Mouse (Mus musculus) embryonic facial prominence, embryonic 15.5 days (tissue): Measurements from ENCODE around the gene Crim1. TPM values are rescaled to one million over a fixed set of nuclear protein-coding genes. Genes with fewer than 3 reads are reported as not detected.

Experiments used
- ATAC-seq: fragments of 200-750 bp; cut with Nextera tagmentation; 2 replicates; pipeline ENCODE4 v1.8.0; 2017; ENCODE audit warnings: low read depth, moderate TSS enrichment; ENCODE audit not compliant: insufficient number of reproducible peaks, low FRiP score, low TSS enrichment
- H3K27ac ChIP-seq: fragments of 300-500 bp; sonication (generic); replicated peaks from 2 replicates; pipeline ENCODE4 v1.5.1; 2015; ENCODE audit warnings: mild to moderate bottlenecking, inconsistent platforms
- H3K27me3 ChIP-seq: fragments of 300-500 bp; sonication (generic); 2 replicates; pipeline ENCODE4 v1.6.1; 2015; ENCODE audit warnings: inconsistent platforms
- H3K36me3 ChIP-seq: fragments of 300-500 bp; sonication (generic); 2 replicates; pipeline ENCODE4 v1.6.1; 2015; ENCODE audit warnings: mild to moderate bottlenecking, inconsistent platforms
- H3K4me1 ChIP-seq: fragments of 300-500 bp; sonication (generic); 2 replicates; pipeline ENCODE4 v1.6.1; 2015; ENCODE audit warnings: inconsistent platforms
- H3K4me2 ChIP-seq: fragments of 300-500 bp; sonication (generic); replicated peaks from 2 replicates; pipeline ENCODE4 v1.6.1; 2015; ENCODE audit warnings: mild to moderate bottlenecking, inconsistent platforms
- H3K4me3 ChIP-seq: fragments of 300-500 bp; sonication (generic); replicated peaks from 2 replicates; pipeline ENCODE4 v1.5.1; 2015; ENCODE audit warnings: mild to moderate bottlenecking, inconsistent platforms
- H3K9ac ChIP-seq: fragments of 300-500 bp; sonication (generic); 2 replicates; pipeline ENCODE4 v1.6.1; 2015; ENCODE audit warnings: inconsistent platforms
- H3K9me3 ChIP-seq: fragments of 300-500 bp; sonication (generic); replicated peaks from 2 replicates; pipeline ENCODE4 v1.6.1; 2016; ENCODE audit warnings: inconsistent platforms
- WGBS: fragments of 180-500 bp; shearing (Covaris S2); methylation state at CpG from one replicate; pipeline ENCODE4 v1.1.7; 2015; 5-methylcytosine and 5-hydroxymethylcytosine counted together
- polyA plus RNA-seq: library from polyadenylated mRNA; unstranded; fragments of >200 nt; fragmentation: Nextera tagmentation; extraction: Ambion mirVana; gene quantifications from 2 replicates; pipeline ENCODE4 v1.2.1, GENCODE M21; 2015

The Crim1 gene
- polyA plus RNA-seq, 1 experiment from 2014 or later = 7.2 TPM

- Histone ChIP-seq H3K4me3 (no peak overlapping the region), H3K4me2 (no peak overlapping the region), H3K4me1 (no peaks in the 10 kb centered on the region), H3K27me3 (no peaks in the 10 kb centered on the region), H3K27ac (no peak overlapping the region), H3K36me3 (peaks cover 14% of the 10 kb centered on the region; the same call in 1 of the 2 replicates), H3K9me3 (no peaks in the 10 kb centered on the region), H3K9ac (no peak overlapping the region)
- no peak for ATAC-seq
- WGBS = 72% methylated on average over 8 of the region's 8 CpGs
These were observed 131.4 kb downstream of the Crim1 start for GRCm38 (mm10) chr17:78331438-78331837.

GRCm38 (mm10) chr17:78333275-78333674 is 133.2 kb downstream of the Crim1 start:
- H3K9ac ChIP-seq = no peak overlapping the region
- H3K4me1 ChIP-seq = 0 out of 2 replicates have a peak, but pooled peaks cover 2% of the 10 kb centered on the region
- no peak overlapping the region for H3K4me2 ChIP-seq
- H3K9me3 ChIP-seq = no peaks in the 10 kb centered on the region
- no peak overlapping the region for H3K27ac ChIP-seq
- no peaks in the 10 kb centered on the region for H3K27me3 ChIP-seq
- H3K36me3 ChIP-seq = peaks cover 14% of the 10 kb centered on the region; the same call in 1 of the 2 replicates
- H3K4me3 ChIP-seq = no peak overlapping the region
- no peak for ATAC-seq
- WGBS = 89% methylated on average over 10 of the region's 10 CpGs

GRCm38 (mm10) chr17:78335250-78335649 is 135.2 kb downstream of the Crim1 start:
- 69% methylated on average over 8 of the region's 8 CpGs for WGBS
- 0 out of 2 replicates have a peak, but pooled peaks cover 6% of the 10 kb centered on the region for H3K4me1 ChIP-seq
- H3K36me3 ChIP-seq = peaks cover 14% of the 10 kb centered on the region; the same call in 1 of the 2 replicates
- H3K9ac ChIP-seq = no peak overlapping the region
- H3K4me2 ChIP-seq = no peak overlapping the region
- H3K4me3 ChIP-seq = no peak overlapping the region
- H3K9me3 ChIP-seq = no peaks in the 10 kb centered on the region
- ATAC-seq = no peak
- H3K27ac ChIP-seq = no peak overlapping the region
- H3K27me3 ChIP-seq = no peaks in the 10 kb centered on the region

- H3K36me3 ChIP-seq = peaks cover 12% of the 10 kb centered on the region; the same call in 1 of the 2 replicates
- H3K27me3 ChIP-seq = no peaks in the 10 kb centered on the region
- H3K9ac ChIP-seq = no peak overlapping the region
- no peak for ATAC-seq
- WGBS = 89% methylated on average over 3 of the region's 3 CpGs
- H3K4me2 ChIP-seq = no peak overlapping the region
- H3K4me1 ChIP-seq = 0 out of 2 replicates have a peak, but pooled peaks cover under 1% of the 10 kb centered on the region
- no peak overlapping the region for H3K27ac ChIP-seq
- no peaks in the 10 kb centered on the region for H3K9me3 ChIP-seq
- H3K4me3 ChIP-seq = no peak overlapping the region
These were observed 143.6 kb downstream of the Crim1 start for GRCm38 (mm10) chr17:78343688-78344087.

- WGBS = 92% methylated on average over 17 of the region's 17 CpGs
- Histone ChIP-seq H3K4me2 (no peak overlapping the region), H3K36me3 (peaks cover 25% of the 10 kb centered on the region), H3K4me1 (no peaks in the 10 kb centered on the region), H3K9ac (no peak overlapping the region), H3K4me3 (no peak overlapping the region), H3K27ac (no peak overlapping the region), H3K27me3 (no peaks in the 10 kb centered on the region), H3K9me3 (no peaks in the 10 kb centered on the region)
- no peak for ATAC-seq
These were observed 147.2 kb downstream of the Crim1 start for GRCm38 (mm10) chr17:78347111-78347801.

- no peak overlapping the region for H3K27ac ChIP-seq
- H3K4me2 ChIP-seq = no peak overlapping the region
- no peaks in the 10 kb centered on the region for H3K9me3 ChIP-seq
- H3K36me3 ChIP-seq = peaks cover 28% of the 10 kb centered on the region
- H3K4me3 ChIP-seq = no peak overlapping the region
- no peak for ATAC-seq
- no peaks in the 10 kb centered on the region for H3K27me3 ChIP-seq
- H3K4me1 ChIP-seq = 0 out of 2 replicates have a peak, but pooled peaks cover 3% of the 10 kb centered on the region
- WGBS = 61% methylated on average over 12 of the region's 12 CpGs
- H3K9ac ChIP-seq = no peak overlapping the region
These were observed 151.8 kb downstream of the Crim1 start for GRCm38 (mm10) chr17:78351676-78352499.

GRCm38 (mm10) chr17:78352500-78352855 is 152.4 kb downstream of the Crim1 start:
- Histone ChIP-seq H3K36me3 (peaks cover 25% of the 10 kb centered on the region), H3K27me3 (no peaks in the 10 kb centered on the region), H3K4me2 (no peak overlapping the region), H3K9ac (no peak overlapping the region), H3K9me3 (no peaks in the 10 kb centered on the region), H3K4me3 (no peak overlapping the region), H3K27ac (no peak overlapping the region), H3K4me1 (0 out of 2 replicates have a peak, but pooled peaks cover 3% of the 10 kb centered on the region)
- no peak for ATAC-seq
- 71% methylated on average over 3 of the region's 3 CpGs for WGBS

GRCm38 (mm10) chr17:78354411-78354810 is 154.4 kb downstream of the Crim1 start:
- no peak for ATAC-seq
- Histone ChIP-seq H3K27ac (no peak overlapping the region), H3K36me3 (peaks cover 12% of the 10 kb centered on the region), H3K27me3 (no peaks in the 10 kb centered on the region), H3K9ac (no peak overlapping the region), H3K4me1 (0 out of 2 replicates have a peak, but pooled peaks cover 3% of the 10 kb centered on the region), H3K4me2 (no peak overlapping the region), H3K4me3 (no peak overlapping the region), H3K9me3 (no peaks in the 10 kb centered on the region)
- WGBS = 75% methylated on average over 2 of the region's 2 CpGs

GRCm38 (mm10) chr17:78354871-78355270 is 154.8 kb downstream of the Crim1 start:
- no peak for ATAC-seq
- Histone ChIP-seq H3K4me1 (0 out of 2 replicates have a peak, but pooled peaks cover 4% of the 10 kb centered on the region), H3K36me3 (peaks cover 8% of the 10 kb centered on the region), H3K27me3 (no peaks in the 10 kb centered on the region), H3K4me3 (no peak overlapping the region), H3K9me3 (no peaks in the 10 kb centered on the region), H3K27ac (no peak overlapping the region), H3K4me2 (no peak overlapping the region), H3K9ac (no peak overlapping the region)
- 87% methylated on average over 12 of the region's 12 CpGs for WGBS

GRCm38 (mm10) chr17:78355611-78356010 is 155.6 kb downstream of the Crim1 start:
- H3K36me3 ChIP-seq = peaks cover 8% of the 10 kb centered on the region
- WGBS = 56% methylated on average over 8 of the region's 8 CpGs
- no peaks in the 10 kb centered on the region for H3K9me3 ChIP-seq
- 0 out of 2 replicates have a peak, but pooled peaks cover 6% of the 10 kb centered on the region for H3K4me1 ChIP-seq
- H3K9ac ChIP-seq = no peak overlapping the region
- H3K4me3 ChIP-seq = no peak overlapping the region
- 0 out of 2 replicates have a peak, but pooled peaks have one; percentile 29 for ATAC-seq
- no peak overlapping the region for H3K4me2 ChIP-seq
- no peak overlapping the region for H3K27ac ChIP-seq
- no peaks in the 10 kb centered on the region for H3K27me3 ChIP-seq

- Histone ChIP-seq H3K4me1 (0 out of 2 replicates have a peak, but pooled peaks cover 6% of the 10 kb centered on the region), H3K27me3 (no peaks in the 10 kb centered on the region), H3K4me2 (no peak overlapping the region), H3K27ac (no peak overlapping the region), H3K9ac (no peak overlapping the region), H3K9me3 (no peaks in the 10 kb centered on the region), H3K36me3 (0 out of 2 replicates have a peak, but pooled peaks cover 3% of the 10 kb centered on the region), H3K4me3 (no peak overlapping the region)
- 72% methylated on average over 4 of the region's 4 CpGs for WGBS
- ATAC-seq = no peak
These were observed 157.7 kb downstream of the Crim1 start for GRCm38 (mm10) chr17:78357753-78358152.
